Mouse (Mus musculus) ES-Bruce4 (cell line): ENCODE measurements around the gene Mbnl1. TPM values are rescaled to one million over a fixed set of nuclear protein-coding genes. Genes with fewer than 3 reads are reported as not detected.

ENCODE experiments used
- H3K27ac ChIP-seq: 2 replicates; pipeline ENCODE4 v1.5.1; 2012; ENCODE audit warnings: low read length, inconsistent platforms; ENCODE audit not compliant: insufficient read depth
- H3K27me3 ChIP-seq: 2 replicates; pipeline ENCODE4 v1.6.1; 2012; ENCODE audit warnings: mild to moderate bottlenecking, low read length, inconsistent platforms; ENCODE audit not compliant: control insufficient read depth, poor library complexity, insufficient read depth, severe bottlenecking
- H3K36me3 ChIP-seq: 2 replicates; pipeline ENCODE4 v1.6.1; 2012; ENCODE audit warnings: inconsistent platforms, mild to moderate bottlenecking, low read length, moderate library complexity; ENCODE audit not compliant: control insufficient read depth, poor library complexity, insufficient read depth, severe bottlenecking
- H3K4me1 ChIP-seq: one replicate; pipeline ENCODE4 v1.8.1; 2011; ENCODE audit warnings: low read length; ENCODE audit not compliant: control insufficient read depth, insufficient read depth
- H3K4me3 ChIP-seq: 2 replicates; pipeline ENCODE4 v1.5.1; 2011; ENCODE audit warnings: low read depth, mild to moderate bottlenecking, low read length
- H3K9ac ChIP-seq: 2 replicates; pipeline ENCODE4 v1.6.1; 2012; ENCODE audit warnings: low read depth, mild to moderate bottlenecking, inconsistent platforms; ENCODE audit not compliant: poor library complexity, severe bottlenecking
- H3K9me3 ChIP-seq: replicated peaks from 2 replicates; pipeline ENCODE4 v1.6.1; 2012; ENCODE audit warnings: mild to moderate bottlenecking, low read length, inconsistent platforms; ENCODE audit not compliant: control insufficient read depth, poor library complexity, insufficient read depth, severe bottlenecking
- CTCF ChIP-seq: IDR thresholded peaks from one replicate; pipeline ENCODE4 v1.8.1; 2011; ENCODE audit warnings: low read depth, low read length
- EP300 ChIP-seq: IDR thresholded peaks from 2 replicates; pipeline ENCODE4 v1.6.1; 2011; ENCODE audit warnings: low read depth, low read length; ENCODE audit not compliant: insufficient read depth
- POLR2A ChIP-seq: IDR thresholded peaks from one replicate; pipeline ENCODE4 v1.8.1; 2011; ENCODE audit warnings: low read length; ENCODE audit not compliant: insufficient read depth
- polyA plus RNA-seq: library from polyadenylated mRNA; stranded (reverse); fragments of >200 nt; gene quantifications from 2 replicates; pipeline ENCODE4 v1.2.4, GENCODE M21; 2011; ENCODE audit warnings: low read depth; ENCODE audit not compliant: missing spikeins, insufficient read depth, insufficient read length

The Mbnl1 gene
- polyA plus RNA-seq, 1 experiment, result 26.6 TPM

- Histone ChIP-seq H3K9me3 (no peaks in the 10 kb centered on the region), H3K9ac (no peak overlapping the region), H3K4me1 (peaks cover 2% of the 10 kb centered on the region), H3K27me3 (no peaks in the 10 kb centered on the region), H3K27ac (no peak overlapping the region), H3K4me3 (no peak overlapping the region), H3K36me3 (no peaks in the 10 kb centered on the region)
- no peak for TF ChIP-seq EP300
- TF ChIP-seq POLR2A, result no peak
- no peak for TF ChIP-seq CTCF
Observed at GRCm38 (mm10) chr3:60519337-60519736, 46.7 kb downstream of the Mbnl1 start.

GRCm38 (mm10) chr3:60524127-60524526 lies 51.5 kb downstream of the Mbnl1 start:
- Histone ChIP-seq H3K9ac (no peak overlapping the region), H3K36me3 (no peaks in the 10 kb centered on the region), H3K4me1 (no peaks in the 10 kb centered on the region), H3K27ac (no peak overlapping the region), H3K4me3 (no peak overlapping the region), H3K9me3 (no peaks in the 10 kb centered on the region), H3K27me3 (no peaks in the 10 kb centered on the region)
- TF ChIP-seq CTCF, result no peak
- no peak for TF ChIP-seq EP300
- no peak for TF ChIP-seq POLR2A

GRCm38 (mm10) chr3:60531286-60531685 lies 58.7 kb downstream of the Mbnl1 start:
- Histone ChIP-seq H3K27ac (no peak overlapping the region), H3K4me1 (no peaks in the 10 kb centered on the region)

DNA sequence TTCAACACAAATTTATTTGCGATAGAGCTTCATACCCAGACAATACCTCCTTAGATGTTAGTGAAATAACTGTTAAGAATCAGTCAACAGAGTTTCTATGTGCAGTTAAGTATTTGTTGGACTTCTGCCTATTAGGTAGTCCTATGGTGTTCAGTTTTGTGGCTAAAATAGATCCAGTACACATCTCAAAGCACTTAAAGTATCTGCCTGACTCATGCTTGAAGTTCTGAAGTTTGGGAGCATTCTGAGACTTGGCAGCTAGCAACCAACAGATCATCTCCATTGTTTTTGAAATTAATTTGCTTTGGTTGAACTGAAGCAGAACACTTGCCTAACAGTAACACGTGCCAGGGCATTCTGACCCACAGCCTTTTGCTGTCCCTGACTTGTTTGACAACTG lies 59.2 kb downstream of the Mbnl1 start:
- H3K27me3 ChIP-seq, result no peaks in the 10 kb centered on the region
- H3K27ac ChIP-seq, result no peak overlapping the region
- H3K4me3 ChIP-seq, result no peak overlapping the region
- H3K9ac ChIP-seq, result no peak overlapping the region
- no peaks in the 10 kb centered on the region for H3K36me3 ChIP-seq
- no peaks in the 10 kb centered on the region for H3K9me3 ChIP-seq
- no peaks in the 10 kb centered on the region for H3K4me1 ChIP-seq
- TF ChIP-seq EP300 (no peak), POLR2A (no peak), CTCF (no peak)

More at GRCm38 (mm10) chr3:60531286-60531685, 58.7 kb downstream of the Mbnl1 start:
- Histone ChIP-seq H3K4me3 (no peak overlapping the region), H3K36me3 (no peaks in the 10 kb centered on the region), H3K27me3 (no peaks in the 10 kb centered on the region), H3K9me3 (no peaks in the 10 kb centered on the region), H3K9ac (no peak overlapping the region)
- TF ChIP-seq CTCF, result no peak
- no peak for TF ChIP-seq EP300
- TF ChIP-seq POLR2A, result no peak

DNA sequence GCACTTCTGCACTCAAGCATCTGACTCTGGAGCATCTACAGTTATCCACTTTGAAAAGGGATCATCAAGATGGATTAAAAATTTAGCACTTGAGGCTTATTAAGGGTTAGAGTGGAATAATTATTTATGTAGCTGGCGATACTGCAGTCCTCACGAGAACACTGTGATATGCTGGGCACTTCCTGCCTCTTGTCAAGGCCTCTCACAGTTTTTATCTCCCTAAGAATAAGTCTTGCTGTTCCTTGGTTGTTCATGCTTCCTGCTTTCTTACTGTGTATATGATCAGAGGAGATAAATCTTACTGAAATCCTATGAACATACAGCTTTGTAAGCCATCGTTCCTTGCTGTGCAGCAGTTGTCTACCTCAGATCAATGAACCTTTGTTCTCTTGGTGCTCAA lies 62.6 kb downstream of the Mbnl1 start:
- Histone ChIP-seq H3K27me3 (no peaks in the 10 kb centered on the region), H3K4me1 (no peaks in the 10 kb centered on the region), H3K27ac (no peak overlapping the region), H3K9me3 (no peaks in the 10 kb centered on the region), H3K36me3 (no peaks in the 10 kb centered on the region), H3K4me3 (no peak overlapping the region), H3K9ac (no peak overlapping the region)
- TF ChIP-seq POLR2A (no peak), EP300 (no peak), CTCF (no peak)

DNA sequence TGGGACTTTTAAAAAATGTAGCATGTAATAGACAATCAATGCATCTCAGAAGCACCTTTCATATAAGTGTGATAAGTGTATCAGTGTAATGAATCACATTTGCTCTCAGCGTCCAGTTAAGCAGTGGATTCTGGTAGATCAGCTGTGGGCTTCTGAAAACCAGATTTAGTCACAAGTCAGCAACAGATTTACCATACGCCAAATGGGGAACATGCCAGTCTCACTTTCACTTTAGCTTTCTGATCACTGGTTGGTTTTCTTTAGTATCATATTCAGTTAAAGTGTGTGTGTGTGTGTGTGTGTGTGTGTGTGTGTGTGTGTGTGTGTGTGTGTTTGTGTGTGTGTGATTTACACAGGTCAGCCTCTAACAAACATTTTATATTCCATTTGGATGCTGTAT lies 64.4 kb downstream of the Mbnl1 start:
- Histone ChIP-seq H3K27ac (no peak overlapping the region), H3K9me3 (no peaks in the 10 kb centered on the region), H3K4me1 (no peaks in the 10 kb centered on the region), H3K9ac (no peak overlapping the region), H3K36me3 (no peaks in the 10 kb centered on the region), H3K27me3 (no peaks in the 10 kb centered on the region), H3K4me3 (no peak overlapping the region)
- TF ChIP-seq CTCF, result no peak
- no peak for TF ChIP-seq EP300
- TF ChIP-seq POLR2A, result no peak
